In the genomic region with DNA sequence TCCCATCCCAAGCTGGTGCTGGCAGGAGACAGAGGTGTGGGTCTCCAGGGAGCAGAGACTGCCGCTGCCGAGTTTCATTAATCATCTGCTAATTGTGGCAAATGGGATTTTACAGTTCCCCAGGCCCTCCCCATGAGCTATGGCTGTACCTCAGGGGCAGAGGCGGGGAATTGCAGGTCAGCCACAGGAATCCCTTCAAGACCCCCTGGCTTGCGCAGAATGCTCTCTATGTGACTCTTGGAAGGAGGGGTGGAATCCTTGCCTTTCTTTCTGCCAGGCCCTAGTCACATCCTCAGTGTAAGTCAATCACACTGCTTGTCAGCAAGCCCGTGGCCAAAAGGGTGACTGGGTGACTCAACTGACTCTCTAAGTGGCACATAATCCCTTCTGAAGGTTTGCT, we compare ENCODE assay signal across 10 mouse cellular contexts.
"Had no signal": no experiment of that assay in that cellular context is flagged by ENCODE, and none has a peak within 500 bp of the region (broad histone marks: within the 10 kb centered on the region; RNA-seq: fewer than 3 reads in every experiment).

No protein-coding gene starts in this region.

- H3K4me2 ChIP-seq: liver, embryonic 11.5 days; liver, embryonic 15.5 days had no signal

- DNase-seq: kidney, postnatal 25 days; lung, adult 2 months; lung, postnatal 36 days; right cerebral cortex, postnatal 14 days; thymus, postnatal 36 days had no signal

- H3K36me3 ChIP-seq: limb, embryonic 10.5 days; liver, embryonic 15.5 days had no signal

- H3K4me3 ChIP-seq: left cerebral cortex, adult 2 months; limb, embryonic 10.5 days; liver, embryonic 15.5 days had no signal

- H3K9me3 ChIP-seq: limb, embryonic 10.5 days; liver, embryonic 15.5 days had no signal

- H3K9ac ChIP-seq: liver, embryonic 15.5 days had no signal

- H3K27ac ChIP-seq: left cerebral cortex, adult 2 months; limb, embryonic 10.5 days; liver, embryonic 15.5 days had no signal

- ATAC-seq: lung, postnatal 0 days had no signal
